Mouse (Mus musculus): ENCODE measurements around the gene Hspa8. TPM values are rescaled to one million over a fixed set of nuclear protein-coding genes. Genes with fewer than 3 reads are reported as not detected.

The Hspa8 gene
- 3,704 and 3,886 TPM in 2 replicates for polyA plus RNA-seq (2014; fragmentation: Nextera tagmentation; extraction: Ambion mirVana)

DNA sequence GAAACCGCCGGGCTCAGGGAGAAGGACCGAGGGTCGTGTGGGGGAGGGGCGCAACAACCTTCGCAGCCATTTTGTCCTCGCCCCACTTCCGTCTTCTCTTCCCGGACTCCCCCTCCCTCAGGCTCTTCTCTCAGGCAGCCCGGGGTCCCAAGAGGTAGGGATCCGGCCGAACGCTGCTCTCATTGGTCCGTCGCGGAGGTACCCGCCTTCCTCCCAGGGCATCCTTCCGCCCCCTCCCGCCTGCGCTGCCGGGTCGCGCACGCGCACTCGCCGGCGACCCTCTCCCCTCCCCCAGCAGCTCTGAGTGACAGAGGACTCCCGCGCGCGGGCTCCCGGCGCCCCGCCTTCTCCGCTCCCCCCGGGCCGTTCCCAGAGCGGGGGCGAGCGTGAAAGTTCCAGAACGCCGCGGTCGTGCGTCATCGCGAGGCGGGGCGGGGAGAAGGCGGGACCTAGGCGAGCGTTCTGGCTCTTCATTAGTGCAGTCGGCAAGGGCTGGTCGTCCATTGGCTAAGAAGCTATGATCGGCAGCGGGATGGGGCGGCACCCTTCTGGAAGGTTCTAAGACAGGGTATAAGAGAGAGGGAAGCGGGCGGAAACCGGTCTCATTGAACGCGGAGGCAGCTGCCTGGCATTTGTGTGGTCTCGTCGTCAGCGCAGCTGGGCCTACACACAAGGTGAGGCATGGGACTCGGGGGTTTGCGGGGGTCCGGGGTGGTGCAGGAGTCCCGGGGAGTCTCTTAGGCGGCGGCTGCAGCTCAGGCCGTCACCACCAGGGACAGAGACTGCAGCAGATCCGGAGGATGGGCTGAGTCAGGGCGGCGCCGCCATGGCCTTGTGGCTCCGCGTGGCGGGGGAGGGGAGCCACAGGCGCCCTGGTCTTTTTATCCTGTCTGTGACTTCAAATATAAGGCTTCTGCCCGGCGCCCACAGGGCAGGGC, at the start of gene Hspa8:
Gene Hspa8, plus strand, starts transcription at position 310 of the 938 bp plus-strand sequence.
- H3K27ac ChIP-seq (ENCODE audit: low read depth, low read length) = peak within 1 kb of the TSS; percentile 98
- peaks cover 27% of the 10 kb centered on the region for H3K4me1 ChIP-seq (ENCODE audit: control insufficient read depth, insufficient read depth, low read length)
- H3K36me3 ChIP-seq (ENCODE audit: control insufficient read depth, insufficient read depth, low read length) = peaks cover 15% of the 10 kb centered on the region
- peak within 1 kb of the TSS; percentile 98 for H3K4me3 ChIP-seq (ENCODE audit: low read depth, low read length)
- peak within 1 kb of the TSS; percentile 99 for H3K9ac ChIP-seq (ENCODE audit: low read length)
- peak within 1 kb of the TSS; percentile 83 for H3K4me2 ChIP-seq
- ATAC-seq (ENCODE audit: low FRiP score) (peak; percentile 97), DNase-seq (ENCODE audit: low spot score, missing footprints) (peak; percentile 100)
- under 1% methylated on average over 81 of the region's 83 CpGs for WGBS
- no peaks in the 10 kb centered on the region for H3K9me3 ChIP-seq (ENCODE audit: control insufficient read depth, low read length)
- no peaks in the 10 kb centered on the region for H3K27me3 ChIP-seq (ENCODE audit: control insufficient read depth, insufficient read depth, low read length)

DNA sequence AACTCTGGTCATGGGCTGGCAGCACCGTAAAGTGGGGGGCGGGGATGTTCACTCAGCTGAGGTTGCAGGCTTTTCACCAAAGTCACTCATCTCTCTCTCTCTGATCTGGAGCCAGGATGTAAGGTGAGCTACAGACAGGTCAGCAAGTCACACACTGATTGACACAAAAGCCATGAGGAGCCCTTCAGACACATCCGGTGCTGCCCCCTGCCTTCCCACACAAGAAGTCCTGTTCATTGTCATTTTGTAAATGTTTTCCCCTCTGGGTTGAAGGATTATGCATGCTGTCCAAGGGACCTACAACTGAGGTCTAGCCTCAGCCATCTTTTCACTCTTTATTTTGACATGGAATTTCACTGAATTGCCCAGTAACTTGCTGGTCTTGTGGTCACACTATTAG, 49.0 kb upstream of the Hspa8 start:
- ATAC-seq (ENCODE audit: low FRiP score) (no peak), DNase-seq (ENCODE audit: low spot score, missing footprints) (no peak)
- Histone ChIP-seq H3K36me3 (ENCODE audit: control insufficient read depth, insufficient read depth, low read length) (no peaks in the 10 kb centered on the region), H3K9ac (ENCODE audit: low read length) (no peak overlapping the region), H3K27ac (ENCODE audit: low read depth, low read length) (no peak overlapping the region), H3K4me1 (ENCODE audit: control insufficient read depth, insufficient read depth, low read length) (no peaks in the 10 kb centered on the region), H3K27me3 (ENCODE audit: control insufficient read depth, insufficient read depth, low read length) (no peaks in the 10 kb centered on the region), H3K9me3 (ENCODE audit: control insufficient read depth, low read length) (no peaks in the 10 kb centered on the region), H3K4me2 (no peak overlapping the region), H3K4me3 (ENCODE audit: low read depth, low read length) (no peak overlapping the region)
- WGBS = 57% methylated on average over 3 of the region's 3 CpGs

DNA sequence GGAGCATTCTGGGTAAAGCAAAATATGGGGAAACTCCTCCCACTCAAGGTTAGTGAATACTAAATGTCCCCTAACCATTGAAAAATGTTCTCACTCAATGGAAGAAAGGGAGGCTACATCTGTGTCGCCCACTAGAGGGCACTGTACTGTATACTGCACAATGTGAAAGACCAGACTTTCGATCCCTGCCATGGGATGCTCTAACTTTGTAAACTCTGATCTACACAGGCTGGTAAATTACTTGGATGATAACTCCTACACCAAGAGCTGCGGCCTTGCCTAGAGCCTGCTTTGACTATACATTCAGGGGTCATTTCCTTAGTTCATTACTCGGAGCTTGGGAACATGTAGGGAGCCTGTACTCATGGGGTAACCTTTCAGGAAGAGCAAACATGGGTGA, 44.4 kb upstream of the Hspa8 start:
- no peaks in the 10 kb centered on the region for H3K36me3 ChIP-seq (ENCODE audit: control insufficient read depth, insufficient read depth, low read length)
- H3K4me3 ChIP-seq (ENCODE audit: low read depth, low read length) = no peak overlapping the region
- WGBS = 18% methylated on average over 4 of the region's 4 CpGs
- ATAC-seq (ENCODE audit: low FRiP score) = 0 out of 2 replicates have a peak, but pooled peaks have one; percentile 25
- peak; percentile 95 for DNase-seq (ENCODE audit: low spot score, missing footprints)
- no peaks in the 10 kb centered on the region for H3K27me3 ChIP-seq (ENCODE audit: control insufficient read depth, insufficient read depth, low read length)
- H3K27ac ChIP-seq (ENCODE audit: low read depth, low read length) = no peak overlapping the region
- H3K4me1 ChIP-seq (ENCODE audit: control insufficient read depth, insufficient read depth, low read length) = peaks cover 8% of the 10 kb centered on the region
- no peak overlapping the region for H3K9ac ChIP-seq (ENCODE audit: low read length)
- H3K9me3 ChIP-seq (ENCODE audit: control insufficient read depth, low read length) = no peaks in the 10 kb centered on the region
- no peak overlapping the region for H3K4me2 ChIP-seq

DNA sequence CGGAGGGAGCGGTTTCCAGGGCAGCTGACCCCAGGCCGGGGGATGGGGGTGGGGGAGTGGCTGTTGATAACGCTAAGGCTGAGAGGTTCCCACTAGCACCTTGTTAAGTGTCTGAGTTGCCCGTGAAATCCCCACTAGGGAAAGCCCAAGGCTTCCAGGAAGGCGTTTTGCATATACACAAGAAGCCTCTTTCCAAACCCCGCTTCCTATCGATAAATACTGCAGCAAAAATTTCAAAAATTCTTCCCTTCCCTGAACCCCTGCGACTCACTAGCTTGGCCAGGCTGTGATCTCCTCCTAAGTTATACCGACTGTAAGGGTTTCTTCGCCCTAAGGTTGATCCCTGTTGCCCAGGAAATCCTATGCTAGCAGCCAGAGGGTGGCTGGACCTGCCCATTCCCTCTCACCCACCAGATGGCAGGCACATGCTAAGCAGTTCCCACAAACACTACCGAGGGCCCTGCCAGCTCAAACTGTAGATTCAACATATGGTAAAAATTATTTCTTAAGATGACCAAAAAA, 43.6 kb upstream of the Hspa8 start:
- Histone ChIP-seq H3K4me1 (ENCODE audit: control insufficient read depth, insufficient read depth, low read length) (peaks cover 8% of the 10 kb centered on the region), H3K27ac (ENCODE audit: low read depth, low read length) (no peak overlapping the region; the same call in 1 of the 2 replicates), H3K9ac (ENCODE audit: low read length) (peak overlapping the region; percentile 49; the same call in 1 of the 2 replicates), H3K36me3 (ENCODE audit: control insufficient read depth, insufficient read depth, low read length) (no peaks in the 10 kb centered on the region), H3K27me3 (ENCODE audit: control insufficient read depth, insufficient read depth, low read length) (no peaks in the 10 kb centered on the region), H3K9me3 (ENCODE audit: control insufficient read depth, low read length) (no peaks in the 10 kb centered on the region), H3K4me3 (ENCODE audit: low read depth, low read length) (peak overlapping the region; percentile 24; the same call in 1 of the 2 replicates), H3K4me2 (peak overlapping the region; percentile 45)
- ATAC-seq (ENCODE audit: low FRiP score) (peak; percentile 90), DNase-seq (ENCODE audit: low spot score, missing footprints) (peak; percentile 95)
- 24% methylated on average over 12 of the region's 12 CpGs for WGBS

DNA sequence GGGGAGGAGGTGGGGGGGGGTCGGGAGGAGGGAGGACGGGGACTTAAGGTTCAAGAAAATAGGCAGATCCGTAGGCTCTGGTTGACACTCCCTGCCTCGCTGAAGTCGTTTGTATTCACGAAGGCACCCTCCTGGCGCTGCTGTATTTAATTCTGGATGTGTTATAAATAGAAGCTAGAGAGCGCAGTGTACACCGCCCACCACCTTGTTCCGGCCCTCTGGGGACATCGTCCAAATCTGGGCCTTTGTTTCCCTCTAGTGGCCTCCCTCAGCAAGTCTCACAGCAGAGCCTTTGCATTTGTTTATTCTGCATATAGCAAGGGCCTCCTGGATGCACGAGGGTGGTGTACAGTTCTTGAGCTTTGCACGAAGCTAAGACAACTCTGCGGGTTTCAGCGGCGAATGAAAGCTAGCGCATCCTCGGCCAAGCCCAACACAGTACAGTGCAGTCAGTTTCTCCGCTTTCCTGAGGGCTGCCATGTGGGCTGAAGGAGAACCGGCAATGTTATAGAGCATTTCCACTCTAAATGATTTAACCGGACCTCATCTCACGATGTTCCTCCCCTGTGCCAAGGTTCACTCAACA, 43.0 kb upstream of the Hspa8 start:
- WGBS = 12% methylated on average over 22 of the region's 22 CpGs
- Histone ChIP-seq H3K4me3 (ENCODE audit: low read depth, low read length) (peak overlapping the region; percentile 24; the same call in 1 of the 2 replicates), H3K4me1 (ENCODE audit: control insufficient read depth, insufficient read depth, low read length) (peaks cover 8% of the 10 kb centered on the region), H3K9ac (ENCODE audit: low read length) (peak overlapping the region; percentile 49; the same call in 1 of the 2 replicates), H3K36me3 (ENCODE audit: control insufficient read depth, insufficient read depth, low read length) (no peaks in the 10 kb centered on the region), H3K4me2 (peak overlapping the region; percentile 45), H3K9me3 (ENCODE audit: control insufficient read depth, low read length) (no peaks in the 10 kb centered on the region), H3K27ac (ENCODE audit: low read depth, low read length) (no peak overlapping the region), H3K27me3 (ENCODE audit: control insufficient read depth, insufficient read depth, low read length) (no peaks in the 10 kb centered on the region)
- DNase-seq (ENCODE audit: low spot score, missing footprints) (peak; percentile 93), ATAC-seq (ENCODE audit: low FRiP score) (peak; percentile 92)

DNA sequence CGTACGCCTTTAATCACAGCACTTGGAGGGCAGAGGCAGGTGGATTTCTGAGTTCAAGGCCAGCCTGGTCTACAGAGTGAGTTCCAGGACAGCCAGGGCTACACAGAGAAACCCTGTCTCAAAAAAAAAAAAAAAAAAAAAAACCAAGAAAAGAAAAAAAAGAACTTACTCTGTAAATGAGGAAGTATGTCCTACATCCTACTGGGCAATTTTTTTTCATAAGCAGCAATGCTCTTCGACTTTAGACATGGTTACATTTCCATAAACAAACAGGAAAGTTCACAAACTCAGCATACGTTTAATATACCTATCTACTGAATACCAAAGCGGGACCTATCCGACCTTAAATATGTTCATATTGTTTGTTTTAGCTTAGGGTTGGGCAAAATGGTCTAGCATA, 38.4 kb upstream of the Hspa8 start:
- Histone ChIP-seq H3K9ac (ENCODE audit: low read length) (no peak overlapping the region), H3K4me3 (ENCODE audit: low read depth, low read length) (no peak overlapping the region), H3K4me1 (ENCODE audit: control insufficient read depth, insufficient read depth, low read length) (peaks cover 3% of the 10 kb centered on the region), H3K27me3 (ENCODE audit: control insufficient read depth, insufficient read depth, low read length) (no peaks in the 10 kb centered on the region), H3K36me3 (ENCODE audit: control insufficient read depth, insufficient read depth, low read length) (no peaks in the 10 kb centered on the region), H3K27ac (ENCODE audit: low read depth, low read length) (no peak overlapping the region), H3K9me3 (ENCODE audit: control insufficient read depth, low read length) (no peaks in the 10 kb centered on the region), H3K4me2 (no peak overlapping the region)
- DNase-seq (ENCODE audit: low spot score, missing footprints) (no peak), ATAC-seq (ENCODE audit: low FRiP score) (no peak)
- WGBS = 92% methylated on average over 6 of the region's 6 CpGs

DNA sequence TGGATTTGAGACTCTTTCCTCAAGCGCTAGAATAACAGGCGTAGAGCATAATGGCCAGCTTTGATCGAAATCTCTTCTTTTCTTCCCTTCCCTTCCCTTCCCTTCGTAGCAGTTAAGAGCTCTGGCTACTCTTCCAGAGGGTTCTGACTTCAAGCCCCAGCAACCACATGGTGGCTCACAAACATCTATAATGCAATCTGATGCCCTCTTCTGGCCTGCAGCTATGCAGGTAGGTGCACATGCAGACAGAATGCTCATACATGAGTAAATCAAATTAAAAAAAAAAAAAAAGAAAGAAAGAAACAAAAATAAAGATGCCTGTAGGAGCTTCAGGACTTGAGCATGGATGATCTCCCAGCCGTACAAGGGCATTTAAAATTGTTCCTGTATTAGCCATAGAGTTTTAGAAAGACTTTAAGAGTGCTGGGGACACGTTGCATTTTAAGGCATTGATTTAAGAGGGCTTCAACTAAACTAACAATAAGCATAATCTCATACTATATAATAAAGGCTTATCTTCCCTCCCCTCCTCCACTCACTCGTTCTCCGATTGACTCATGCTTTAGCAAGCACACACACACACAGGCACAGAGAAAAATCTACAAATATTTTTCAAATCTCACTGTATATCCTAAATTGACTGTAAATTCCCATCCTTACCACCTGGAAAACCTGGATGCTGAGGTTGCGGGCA, 35.8 kb upstream of the Hspa8 start:
- DNase-seq (ENCODE audit: low spot score, missing footprints) (no peak), ATAC-seq (ENCODE audit: low FRiP score) (no peak)
- no peak overlapping the region for H3K4me2 ChIP-seq
- H3K27me3 ChIP-seq (ENCODE audit: control insufficient read depth, insufficient read depth, low read length) = no peaks in the 10 kb centered on the region
- H3K36me3 ChIP-seq (ENCODE audit: control insufficient read depth, insufficient read depth, low read length) = no peaks in the 10 kb centered on the region
- no peaks in the 10 kb centered on the region for H3K9me3 ChIP-seq (ENCODE audit: control insufficient read depth, low read length)
- WGBS = 86% methylated on average over 9 of the region's 9 CpGs
- H3K27ac ChIP-seq (ENCODE audit: low read depth, low read length) = no peak overlapping the region
- H3K4me3 ChIP-seq (ENCODE audit: low read depth, low read length) = no peak overlapping the region
- H3K4me1 ChIP-seq (ENCODE audit: control insufficient read depth, insufficient read depth, low read length) = no peaks in the 10 kb centered on the region
- H3K9ac ChIP-seq (ENCODE audit: low read length) = no peak overlapping the region

DNA sequence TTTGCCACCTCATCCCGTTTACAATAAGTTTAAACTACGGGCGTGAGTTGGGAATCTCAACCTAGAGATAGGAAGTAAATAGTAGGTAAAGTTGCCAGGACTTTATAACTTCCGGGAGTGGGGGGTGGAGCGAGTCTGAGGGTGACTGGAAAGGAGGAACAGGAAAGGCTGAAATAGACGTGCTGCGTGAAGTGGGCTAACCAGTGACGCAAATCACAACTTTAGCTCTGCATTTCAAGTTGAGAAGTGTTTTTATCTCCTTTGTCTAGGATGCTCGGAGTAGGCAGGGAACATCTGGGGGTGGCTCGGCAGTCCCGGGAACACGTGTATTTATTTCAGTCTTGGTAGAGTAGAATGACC, 35.2 kb upstream of the Hspa8 start:
- no peak overlapping the region for H3K9ac ChIP-seq (ENCODE audit: low read length)
- no peak for DNase-seq (ENCODE audit: low spot score, missing footprints)
- ATAC-seq (ENCODE audit: low FRiP score) = no peak
- H3K4me3 ChIP-seq (ENCODE audit: low read depth, low read length) = no peak overlapping the region
- H3K27ac ChIP-seq (ENCODE audit: low read depth, low read length) = no peak overlapping the region
- H3K9me3 ChIP-seq (ENCODE audit: control insufficient read depth, low read length) = no peaks in the 10 kb centered on the region
- H3K4me2 ChIP-seq = no peak overlapping the region
- WGBS = 66% methylated on average over 12 of the region's 12 CpGs
- H3K27me3 ChIP-seq (ENCODE audit: control insufficient read depth, insufficient read depth, low read length) = no peaks in the 10 kb centered on the region
- no peaks in the 10 kb centered on the region for H3K4me1 ChIP-seq (ENCODE audit: control insufficient read depth, insufficient read depth, low read length)
- H3K36me3 ChIP-seq (ENCODE audit: control insufficient read depth, insufficient read depth, low read length) = no peaks in the 10 kb centered on the region

All from midbrain, embryonic 11.5 days (tissue).